In the genomic region with DNA sequence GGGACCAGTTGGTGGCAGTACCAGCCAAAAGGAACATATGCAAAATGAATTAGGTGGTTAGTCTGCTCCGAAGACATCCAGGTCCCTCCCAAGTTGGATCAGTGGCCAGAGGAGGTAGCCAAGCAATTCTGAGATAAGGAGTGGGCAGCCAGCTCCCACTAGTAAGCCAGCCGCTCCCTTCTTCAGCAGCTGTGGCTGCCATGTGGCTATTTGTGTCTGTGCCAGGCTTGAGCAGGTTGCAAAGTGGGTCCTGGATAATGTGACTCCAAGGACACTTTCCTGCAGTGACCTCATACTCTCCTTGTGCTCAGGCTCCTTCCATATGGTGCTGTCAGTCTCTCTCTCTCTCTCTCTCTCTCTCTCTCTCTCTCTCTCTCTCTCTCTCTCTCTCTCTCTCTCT, we compare ENCODE assay signal across 10 mouse cellular contexts.
A peak's percentile ranks its signal among the peaks of the same experiment; 100 is the strongest.
DNase-seq lines count a peak whose midpoint lies in the region; ATAC-seq lines count a peak whose summit lies in the region.
"Had no signal": no experiment of that assay in that cellular context is flagged by ENCODE, and none has a peak within 500 bp of the region (broad histone marks: within the 10 kb centered on the region; RNA-seq: fewer than 3 reads in every experiment).

No protein-coding gene starts in this region.

- no peaks in the 10 kb centered on the region for H3K36me3 ChIP-seq in hindbrain, embryonic 10.5 days
- H3K36me3 ChIP-seq in hindbrain, embryonic 11.5 days (ENCODE audit: control insufficient read depth, insufficient read depth, low read length), result no peaks in the 10 kb centered on the region
- H3K36me3 ChIP-seq in hindbrain, embryonic 15.5 days, result no peaks in the 10 kb centered on the region
- no peaks in the 10 kb centered on the region for H3K36me3 ChIP-seq in midbrain, embryonic 16.5 days (ENCODE audit: control insufficient read depth, insufficient read depth, low read length)
- H3K36me3 ChIP-seq: liver, embryonic 13.5 days had no signal

- H3K4me1 ChIP-seq in hindbrain, embryonic 10.5 days (replicated peaks), result peaks cover 6% of the 10 kb centered on the region
- H3K4me1 ChIP-seq in hindbrain, embryonic 11.5 days (replicated peaks; ENCODE audit: control insufficient read depth, insufficient read depth, low read length), result no peaks in the 10 kb centered on the region
- H3K4me1 ChIP-seq in hindbrain, embryonic 15.5 days (replicated peaks), result peaks cover 22% of the 10 kb centered on the region
- peaks cover 6% of the 10 kb centered on the region; the same call in 1 of the 2 replicates for H3K4me1 ChIP-seq in midbrain, embryonic 16.5 days (ENCODE audit: control insufficient read depth, insufficient read depth, low read length)
- H3K4me1 ChIP-seq: liver, embryonic 13.5 days; megakaryocyte, embryonic 14.5 days had no signal

- 93% methylated on average over 2 of the region's 2 CpGs for WGBS in hindbrain, embryonic 10.5 days
- 91% methylated on average over 2 of the region's 2 CpGs for WGBS in hindbrain, embryonic 11.5 days
- 60% methylated on average over 2 of the region's 2 CpGs for WGBS in hindbrain, embryonic 15.5 days
- WGBS in midbrain, embryonic 16.5 days, result 84% methylated on average over 2 of the region's 2 CpGs

- H3K27ac ChIP-seq in hindbrain, embryonic 10.5 days, result 0 out of 2 replicates have a peak overlapping the region, but pooled peaks have one; percentile 23
- H3K27ac ChIP-seq in hindbrain, embryonic 11.5 days (ENCODE audit: low read depth, low read length), result no peak overlapping the region
- H3K27ac ChIP-seq in hindbrain, embryonic 15.5 days (replicated peaks), result peak overlapping the region; percentile 64
- H3K27ac ChIP-seq in midbrain, embryonic 16.5 days (ENCODE audit: low read length), result no peak overlapping the region
- H3K27ac ChIP-seq: liver, embryonic 13.5 days had no signal

- H3K4me3 ChIP-seq in hindbrain, embryonic 10.5 days, result no peak overlapping the region
- H3K4me3 ChIP-seq in hindbrain, embryonic 11.5 days (ENCODE audit: low read depth, low read length), result no peak overlapping the region
- H3K4me3 ChIP-seq in hindbrain, embryonic 15.5 days, result no peak overlapping the region
- H3K4me3 ChIP-seq in midbrain, embryonic 16.5 days (ENCODE audit: low read depth, low read length), result no peak overlapping the region
- H3K4me3 ChIP-seq: liver, embryonic 13.5 days; megakaryocyte, embryonic 14.5 days had no signal

- no peak for DNase-seq in hindbrain, embryonic 10.5 days (ENCODE audit: low spot score)
- DNase-seq in hindbrain, embryonic 11.5 days (ENCODE audit: low spot score), result no peak
- peak; percentile 42 for DNase-seq in cerebellum, adult 11 months
- peak; percentile 84 to 86 for DNase-seq in cerebellum, postnatal 14 days
- DNase-seq in adrenal gland, postnatal 14 days, result no peak
- DNase-seq in adrenal gland, adult 18-20 months (ENCODE audit: low spot score in 2 of 2), result no peak
- DNase-seq: liver, embryonic 13.5 days had no signal

- H3K9ac ChIP-seq in hindbrain, embryonic 11.5 days (ENCODE audit: low read depth, low read length), result no peak overlapping the region
- no peak overlapping the region for H3K9ac ChIP-seq in hindbrain, embryonic 15.5 days
- no peak overlapping the region for H3K9ac ChIP-seq in midbrain, embryonic 16.5 days (ENCODE audit: low read depth, low read length)
- H3K9ac ChIP-seq: liver, embryonic 13.5 days had no signal

- no peaks in the 10 kb centered on the region for H3K9me3 ChIP-seq in hindbrain, embryonic 10.5 days
- H3K9me3 ChIP-seq in hindbrain, embryonic 11.5 days (ENCODE audit: control insufficient read depth, low read length), result no peaks in the 10 kb centered on the region
- no peaks in the 10 kb centered on the region for H3K9me3 ChIP-seq in hindbrain, embryonic 15.5 days
- no peaks in the 10 kb centered on the region for H3K9me3 ChIP-seq in midbrain, embryonic 16.5 days (replicated peaks; ENCODE audit: control insufficient read depth, low read length, poor library complexity, severe bottlenecking)
- H3K9me3 ChIP-seq: liver, embryonic 13.5 days had no signal

- H3K4me2 ChIP-seq in hindbrain, embryonic 11.5 days (replicated peaks; ENCODE audit: low read depth, low read length), result no peak overlapping the region
- H3K4me2 ChIP-seq in hindbrain, embryonic 15.5 days, result no peak overlapping the region
- H3K4me2 ChIP-seq in midbrain, embryonic 16.5 days (ENCODE audit: low read length), result no peak overlapping the region
- H3K4me2 ChIP-seq: liver, embryonic 13.5 days had no signal

- no peaks in the 10 kb centered on the region for H3K27me3 ChIP-seq in hindbrain, embryonic 10.5 days (ENCODE audit: insufficient read depth, poor library complexity, severe bottlenecking)
- H3K27me3 ChIP-seq in hindbrain, embryonic 11.5 days (ENCODE audit: control insufficient read depth, insufficient read depth, low read length), result no peaks in the 10 kb centered on the region; the same call in 1 of the 2 replicates
- H3K27me3 ChIP-seq in hindbrain, embryonic 15.5 days, result no peaks in the 10 kb centered on the region
- no peaks in the 10 kb centered on the region for H3K27me3 ChIP-seq in midbrain, embryonic 16.5 days (ENCODE audit: control insufficient read depth, insufficient read depth, low read depth, low read length)
- H3K27me3 ChIP-seq: liver, embryonic 13.5 days; megakaryocyte, embryonic 14.5 days had no signal

- no peak for ATAC-seq in hindbrain, embryonic 11.5 days (ENCODE audit: low FRiP score)
- peak; percentile 65 for ATAC-seq in hindbrain, embryonic 15.5 days (ENCODE audit: low FRiP score, low read depth)
- ATAC-seq in midbrain, embryonic 16.5 days, result no peak

Comparison
In these comparisons a context has a peak if more than half of its experiments do, and no peak if none do; other contexts are left out.
1. H3K27ac ChIP-seq: peak in hindbrain, embryonic 10.5 days (single experiment) and hindbrain, embryonic 15.5 days (single experiment); none in hindbrain, embryonic 11.5 days (single experiment) and midbrain, embryonic 16.5 days (single experiment).
2. DNase-seq: peak in cerebellum, adult 11 months (single experiment) and cerebellum, postnatal 14 days (2 of 2); none in hindbrain, embryonic 10.5 days (single experiment), hindbrain, embryonic 11.5 days (single experiment), adrenal gland, postnatal 14 days (single experiment) and adrenal gland, adult 18-20 months (0 of 2).